Mouse (Mus musculus): Measurements from ENCODE around the gene Defb20. TPM values are rescaled to one million over a fixed set of nuclear protein-coding genes. Genes with fewer than 3 reads are reported as not detected.

Gene Defb20
- polyA plus RNA-seq, 1 experiment from 2014 or later = not detected

DNA sequence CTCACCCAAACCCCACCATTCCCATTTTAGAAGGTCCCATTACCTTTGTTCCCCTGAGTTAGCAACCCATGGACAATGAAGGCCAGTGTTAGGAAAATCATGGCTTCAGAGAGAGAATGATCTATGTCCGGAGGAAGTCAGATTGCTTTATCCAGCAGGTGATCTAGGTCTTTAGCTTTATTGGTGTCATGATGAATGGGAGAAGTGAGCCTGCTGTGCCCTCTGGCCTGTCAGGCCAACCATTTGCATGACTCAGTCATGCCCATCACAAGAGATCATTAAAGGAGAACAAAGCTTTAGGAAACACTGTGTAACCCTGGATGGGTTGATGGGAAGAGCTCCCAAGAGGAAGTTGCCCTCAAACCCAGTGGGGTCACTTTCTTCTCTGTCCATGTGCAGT is 34.7 kb downstream of the Defb20 start, which contains the start of gene Defb26:
Defb26 (minus strand) TSS at position 101 of the 400 bp plus-strand sequence.
- no peak within 1 kb of the TSS for H3K4me3 ChIP-seq (ENCODE audit: low read depth, low read length)
- WGBS = 91% methylated on average over 1 of the region's 1 CpGs

DNA sequence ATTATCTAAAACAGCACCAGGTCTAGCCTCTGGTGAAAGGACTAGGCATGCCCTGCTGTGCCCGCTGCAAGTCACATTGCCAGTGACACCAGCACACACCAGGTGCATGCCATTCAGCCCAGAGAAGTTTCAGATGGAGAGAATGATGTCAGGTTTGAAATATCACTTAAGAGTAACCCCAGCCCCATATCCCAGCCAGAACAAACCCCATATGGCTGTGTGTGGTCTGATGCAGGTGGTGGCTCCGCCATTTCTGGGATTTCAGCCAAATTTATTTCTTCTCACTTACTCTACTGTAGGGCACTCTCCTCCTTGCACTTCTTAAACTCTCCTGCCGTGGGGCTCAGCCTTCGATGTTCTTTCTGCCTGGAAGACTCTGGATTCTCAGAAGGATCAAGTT is 39.2 kb downstream of the Defb20 start:
- Histone ChIP-seq H3K27me3 (replicated peaks; ENCODE audit: control insufficient read depth, insufficient read depth, low read length) (no peaks in the 10 kb centered on the region), H3K4me2 (ENCODE audit: low read depth, low read length) (no peak overlapping the region), H3K27ac (replicated peaks; ENCODE audit: low read depth, low read length) (no peak overlapping the region), H3K9me3 (ENCODE audit: control insufficient read depth, low read length) (no peaks in the 10 kb centered on the region), H3K4me1 (ENCODE audit: control insufficient read depth, insufficient read depth, low read length) (no peaks in the 10 kb centered on the region), H3K36me3 (ENCODE audit: control insufficient read depth, insufficient read depth, low read length) (no peaks in the 10 kb centered on the region), H3K4me3 (ENCODE audit: low read depth, low read length) (no peak overlapping the region), H3K9ac (ENCODE audit: low read depth, low read length) (no peak overlapping the region)
- DNase-seq (ENCODE audit: low spot score) (peak; percentile 12), ATAC-seq (ENCODE audit: low read depth) (no peak)
- 57% methylated on average over 4 of the region's 4 CpGs for WGBS

More for the DNA sequence above, 34.7 kb downstream of the Defb20 start, which contains the start of gene Defb26:
- no peak within 1 kb of the TSS for H3K27ac ChIP-seq (replicated peaks; ENCODE audit: low read depth, low read length)
- no peak within 1 kb of the TSS for H3K9ac ChIP-seq (ENCODE audit: low read depth, low read length)
- DNase-seq (ENCODE audit: low spot score) (no peak), ATAC-seq (ENCODE audit: low read depth) (no peak)
- H3K36me3 ChIP-seq (ENCODE audit: control insufficient read depth, insufficient read depth, low read length) = no peaks in the 10 kb centered on the region
- no peaks in the 10 kb centered on the region for H3K9me3 ChIP-seq (ENCODE audit: control insufficient read depth, low read length)
- H3K4me2 ChIP-seq (ENCODE audit: low read depth, low read length) = no peak within 1 kb of the TSS
- H3K4me1 ChIP-seq (ENCODE audit: control insufficient read depth, insufficient read depth, low read length) = no peaks in the 10 kb centered on the region
- no peaks in the 10 kb centered on the region for H3K27me3 ChIP-seq (replicated peaks; ENCODE audit: control insufficient read depth, insufficient read depth, low read length)

DNA sequence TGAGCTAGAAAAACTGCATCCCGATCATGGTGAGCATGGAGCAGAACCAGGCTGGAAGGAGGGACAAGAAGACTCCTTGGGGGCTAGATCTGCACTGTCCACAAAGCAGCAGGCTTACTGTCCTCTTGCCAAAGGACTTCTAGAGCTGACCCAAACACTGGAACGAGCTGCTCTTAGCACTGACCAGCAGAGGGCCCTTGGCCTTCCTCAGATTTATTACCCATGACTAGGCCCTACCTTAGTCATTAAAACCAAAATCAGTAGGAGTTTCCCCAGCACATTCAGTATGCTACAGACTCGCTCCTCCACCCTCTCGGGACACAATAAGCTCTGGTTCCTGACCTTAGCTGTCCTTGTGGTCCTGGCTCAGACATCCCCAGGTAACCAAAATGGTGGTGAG is 41.1 kb downstream of the Defb20 start, which contains the start of gene Defb28:
Defb28 (plus strand) TSS at position 275 of the 400 bp plus-strand sequence.
- H3K4me2 ChIP-seq (ENCODE audit: low read depth, low read length) = no peak within 1 kb of the TSS
- ATAC-seq (ENCODE audit: low read depth) = no peak

More for the DNA sequence above, 41.1 kb downstream of the Defb20 start, which contains the start of gene Defb28:
- Histone ChIP-seq H3K4me3 (ENCODE audit: low read depth, low read length) (no peak within 1 kb of the TSS), H3K9me3 (ENCODE audit: control insufficient read depth, low read length) (no peaks in the 10 kb centered on the region), H3K4me1 (ENCODE audit: control insufficient read depth, insufficient read depth, low read length) (no peaks in the 10 kb centered on the region), H3K9ac (ENCODE audit: low read depth, low read length) (no peak within 1 kb of the TSS), H3K36me3 (ENCODE audit: control insufficient read depth, insufficient read depth, low read length) (no peaks in the 10 kb centered on the region), H3K27me3 (replicated peaks; ENCODE audit: control insufficient read depth, insufficient read depth, low read length) (no peaks in the 10 kb centered on the region), H3K27ac (replicated peaks; ENCODE audit: low read depth, low read length) (no peak within 1 kb of the TSS)
- WGBS = 76% methylated on average over 4 of the region's 4 CpGs
- DNase-seq (ENCODE audit: low spot score) = no peak

Other genes with a start within 250 kb of the Defb20 start
- 31.0 and 32.2 TPM in 2 replicates for gene Tbc1d20, start 183.2 kb upstream of the Defb20 start, polyA plus RNA-seq (2014; fragmentation: Nextera tagmentation; extraction: Ambion mirVana)
- 79.5 and 82.2 TPM in 2 replicates for gene Rbck1, start 144.4 kb upstream of the Defb20 start, polyA plus RNA-seq (2014; fragmentation: Nextera tagmentation; extraction: Ambion mirVana)
- gene Trib3, start 133.0 kb upstream of the Defb20 start, polyA plus RNA-seq (2014; fragmentation: Nextera tagmentation; extraction: Ambion mirVana) = 3.0 and 3.3 TPM in 2 replicates
- 2.5 and 2.7 TPM in 2 replicates for gene Nrsn2, start 100.4 kb upstream of the Defb20 start, polyA plus RNA-seq (2014; fragmentation: Nextera tagmentation; extraction: Ambion mirVana)
- gene Sox12, start 79.0 kb upstream of the Defb20 start, polyA plus RNA-seq (2014; fragmentation: Nextera tagmentation; extraction: Ambion mirVana) = 10.4 and 11.4 TPM in 2 replicates
- gene Zcchc3, start 62.0 kb upstream of the Defb20 start, polyA plus RNA-seq (2014; fragmentation: Nextera tagmentation; extraction: Ambion mirVana) = 29.5 and 36.4 TPM in 2 replicates
- 0.87 and 5.1 TPM in 2 replicates for gene 6820408C15Rik, start 61.5 kb upstream of the Defb20 start, polyA plus RNA-seq (2014; fragmentation: Nextera tagmentation; extraction: Ambion mirVana)
- not detected in 2 replicates for gene Defb23, start 12.4 kb upstream of the Defb20 start, polyA plus RNA-seq (2014; fragmentation: Nextera tagmentation; extraction: Ambion mirVana)
- not detected in 2 replicates for gene Defb22, start 13.1 kb downstream of the Defb20 start, polyA plus RNA-seq (2014; fragmentation: Nextera tagmentation; extraction: Ambion mirVana)
- not detected in 2 replicates for gene Defb26, start 34.6 kb downstream of the Defb20 start, polyA plus RNA-seq (2014; fragmentation: Nextera tagmentation; extraction: Ambion mirVana)
- not detected in 2 replicates for gene Defb28, start 41.2 kb downstream of the Defb20 start, polyA plus RNA-seq (2014; fragmentation: Nextera tagmentation; extraction: Ambion mirVana)
- not detected in 2 replicates for gene Defb29, start 63.0 kb downstream of the Defb20 start, polyA plus RNA-seq (2014; fragmentation: Nextera tagmentation; extraction: Ambion mirVana)
- gene Gm17416, start 92.3 kb downstream of the Defb20 start, polyA plus RNA-seq (2014; fragmentation: Nextera tagmentation; extraction: Ambion mirVana) = not detected in 2 replicates
- not detected in 2 replicates for gene Defb21, start 95.7 kb downstream of the Defb20 start, polyA plus RNA-seq (2014; fragmentation: Nextera tagmentation; extraction: Ambion mirVana)
- not detected in 2 replicates for gene Defb19, start 103.2 kb downstream of the Defb20 start, polyA plus RNA-seq (2014; fragmentation: Nextera tagmentation; extraction: Ambion mirVana)
- not detected in 2 replicates for gene Defb45, start 122.3 kb downstream of the Defb20 start, polyA plus RNA-seq (2014; fragmentation: Nextera tagmentation; extraction: Ambion mirVana)
- not detected in 2 replicates for gene Defb36, start 127.3 kb downstream of the Defb20 start, polyA plus RNA-seq (2014; fragmentation: Nextera tagmentation; extraction: Ambion mirVana)
- 2.3 and 2.7 TPM in 2 replicates for gene Defb25, start 146.0 kb downstream of the Defb20 start, polyA plus RNA-seq (2014; fragmentation: Nextera tagmentation; extraction: Ambion mirVana)
- 4.7 and 7.0 TPM in 2 replicates for gene Rem1, start 149.9 kb downstream of the Defb20 start, polyA plus RNA-seq (2014; fragmentation: Nextera tagmentation; extraction: Ambion mirVana)
- 122 and 134 TPM in 2 replicates for gene H13, start 192.4 kb downstream of the Defb20 start, polyA plus RNA-seq (2014; fragmentation: Nextera tagmentation; extraction: Ambion mirVana)
- gene Mcts2, start 210.0 kb downstream of the Defb20 start, polyA plus RNA-seq (2014; fragmentation: Nextera tagmentation; extraction: Ambion mirVana) = 26.7 and 30.2 TPM in 2 replicates

Measured in embryonic facial prominence, embryonic 14.5 days (tissue).